Mouse (Mus musculus) small intestine, adult 2 months (tissue): ENCODE results near the gene Ptgdr. TPM values are rescaled to one million over a fixed set of nuclear protein-coding genes. Genes with fewer than 3 reads are reported as not detected.
A peak's percentile ranks its signal among the peaks of the same experiment; 100 is the strongest.
"Not testable (repeated sequence)": the region's sequence is repeated elsewhere in the genome, so short reads cannot be mapped to it uniquely, and the experiment has no call there.

Source experiments
- H3K27ac ChIP-seq: fragments of 200-500 bp; 2 replicates; pipeline ENCODE4 v1.5.1; 2012; ENCODE audit warnings: low read depth, low read length, control low read depth, inconsistent platforms; ENCODE audit not compliant: insufficient read depth
- H3K27me3 ChIP-seq: fragments of 200-500 bp; 2 replicates; pipeline ENCODE4 v1.6.1; 2012; ENCODE audit warnings: mild to moderate bottlenecking, moderate library complexity, low read length, inconsistent platforms; ENCODE audit not compliant: control insufficient read depth, insufficient read depth
- H3K36me3 ChIP-seq: fragments of 200-500 bp; 2 replicates; pipeline ENCODE4 v1.6.1; 2012; ENCODE audit warnings: mild to moderate bottlenecking, low read length, control low read depth, inconsistent platforms; ENCODE audit not compliant: control insufficient read depth, insufficient read depth
- H3K4me1 ChIP-seq: fragments of 200-500 bp; 2 replicates; pipeline ENCODE4 v1.6.1; 2012; ENCODE audit warnings: low read length, inconsistent platforms, mixed read lengths; ENCODE audit not compliant: control insufficient read depth, insufficient read depth, insufficient read length
- H3K4me3 ChIP-seq: fragments of 200-500 bp; 2 replicates; pipeline ENCODE4 v1.5.1; 2012; ENCODE audit warnings: low read depth, mild to moderate bottlenecking, control low read depth, inconsistent platforms, low read length, moderate library complexity
- CTCF ChIP-seq: fragments of 200-500 bp; IDR thresholded peaks from 2 replicates; pipeline ENCODE4 v1.5.1; 2012; ENCODE audit warnings: low read depth, mild to moderate bottlenecking, control low read depth, inconsistent platforms, low read length, moderate library complexity, mixed read lengths; ENCODE audit not compliant: insufficient replicate concordance, insufficient read length; ENCODE audit errors: extremely low read depth
- POLR2A ChIP-seq: fragments of 200-500 bp; IDR thresholded peaks from 2 replicates; pipeline ENCODE4 v1.6.1; 2012; ENCODE audit warnings: low read depth, mild to moderate bottlenecking, control low read depth, inconsistent platforms, low read length, moderate library complexity
- WGBS: fragments of 180-500 bp; shearing (Covaris S2); methylation state at CpG from one replicate; pipeline ENCODE4 v1.1.7; 2018; 5-methylcytosine and 5-hydroxymethylcytosine counted together
- polyA plus RNA-seq: library from polyadenylated mRNA; depleted of rRNA; stranded (reverse); fragments of >200 nt; gene quantifications from 2 replicates; pipeline ENCODE4 v1.2.3, GENCODE M21; 2012; rRNA removed

The Ptgdr gene
- polyA plus RNA-seq, result 0.11 and 1.0 TPM in 2 replicates

GRCm38 (mm10) chr14:44858868-44859613 lies at the start of gene Ptgdr:
Ptgdr (minus strand) TSS chr14:44859375.
- H3K4me1 ChIP-seq, result peaks cover 9% of the 10 kb centered on the region

GRCm38 (mm10) chr14:44907774-44908173 lies 48.6 kb upstream of the Ptgdr start:
- H3K4me3 ChIP-seq, result no peak overlapping the region
- TF ChIP-seq CTCF (no peak), POLR2A (no peak)

More at GRCm38 (mm10) chr14:44858868-44859613, at the start of gene Ptgdr:
- H3K27me3 ChIP-seq, result peaks cover 10% of the 10 kb centered on the region
- 2% methylated on average over 32 of the region's 32 CpGs for WGBS
- no peak within 1 kb of the TSS for H3K27ac ChIP-seq
- no peak for TF ChIP-seq POLR2A
- TF ChIP-seq CTCF, result no peak
- H3K36me3 ChIP-seq, result no peaks in the 10 kb centered on the region
- H3K4me3 ChIP-seq, result peak within 1 kb of the TSS; percentile 51

GRCm38 (mm10) chr14:44904199-44904598 lies 45.0 kb upstream of the Ptgdr start:
- TF ChIP-seq CTCF (no peak), POLR2A (no peak)

More at GRCm38 (mm10) chr14:44907774-44908173, 48.6 kb upstream of the Ptgdr start:
- Histone ChIP-seq H3K27ac (no peak overlapping the region), H3K36me3 (no peaks in the 10 kb centered on the region), H3K4me1 (peaks cover 6% of the 10 kb centered on the region; the same call in 1 of the 2 replicates), H3K27me3 (no peaks in the 10 kb centered on the region)
- WGBS, result 29% methylated on average over 5 of the region's 5 CpGs

GRCm38 (mm10) chr14:44901735-44902134 lies 42.6 kb upstream of the Ptgdr start:
- H3K27me3 ChIP-seq, H3K36me3 ChIP-seq, H3K4me1 ChIP-seq, H3K4me3 ChIP-seq, H3K27ac ChIP-seq: not testable (repeated sequence)

More at GRCm38 (mm10) chr14:44904199-44904598, 45.0 kb upstream of the Ptgdr start:
- Histone ChIP-seq H3K27ac (no peak overlapping the region), H3K36me3 (no peaks in the 10 kb centered on the region), H3K27me3 (no peaks in the 10 kb centered on the region), H3K4me1 (peaks cover 5% of the 10 kb centered on the region; the same call in 1 of the 2 replicates), H3K4me3 (no peak overlapping the region)
- 93% methylated on average over 4 of the region's 4 CpGs for WGBS

- WGBS, result 59% methylated on average over 7 of the region's 7 CpGs
- Histone ChIP-seq H3K36me3 (no peaks in the 10 kb centered on the region), H3K27ac (no peak overlapping the region), H3K27me3 (no peaks in the 10 kb centered on the region), H3K4me1 (peaks cover 5% of the 10 kb centered on the region), H3K4me3 (no peak overlapping the region)
- TF ChIP-seq POLR2A, result no peak
- no peak for TF ChIP-seq CTCF
Observed at GRCm38 (mm10) chr14:44891387-44892132, 32.4 kb upstream of the Ptgdr start.

DNA sequence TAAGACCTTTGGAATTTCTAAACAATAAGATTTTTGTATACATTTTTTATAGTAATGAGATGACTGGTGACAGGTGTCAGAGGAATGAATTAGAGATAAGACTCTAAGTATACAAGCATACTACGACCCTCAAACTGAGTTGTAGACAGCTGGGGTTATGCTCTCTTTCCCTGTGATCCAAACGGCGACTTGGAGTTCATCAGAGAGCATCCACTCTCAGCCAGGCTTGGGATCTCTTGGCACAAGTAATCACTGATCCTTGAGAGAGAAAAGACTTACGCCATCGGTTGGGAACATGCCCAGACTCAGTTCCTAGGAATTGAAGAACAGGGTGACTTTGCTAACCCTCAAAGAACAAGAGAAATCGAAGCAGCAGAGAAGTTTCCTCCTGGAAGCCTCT lies 10.5 kb upstream of the Ptgdr start:
- H3K4me3 ChIP-seq, result no peak overlapping the region
- no peak overlapping the region for H3K27ac ChIP-seq
- whole genome bisulfite sequencing, result 63% methylated on average over 6 of the region's 6 CpGs
- no peaks in the 10 kb centered on the region for H3K27me3 ChIP-seq
- H3K36me3 ChIP-seq, result no peaks in the 10 kb centered on the region
- H3K4me1 ChIP-seq, result no peaks in the 10 kb centered on the region; the same call in 1 of the 2 replicates
- TF ChIP-seq POLR2A, result no peak
- TF ChIP-seq CTCF, result no peak

GRCm38 (mm10) chr14:44865661-44866060 lies 6.5 kb upstream of the Ptgdr start:
- WGBS, result 31% methylated on average over 8 of the region's 8 CpGs

More at GRCm38 (mm10) chr14:44865661-44866060, 6.5 kb upstream of the Ptgdr start:
- Histone ChIP-seq H3K4me1 (no peaks in the 10 kb centered on the region; the same call in 1 of the 2 replicates), H3K27ac (no peak overlapping the region), H3K4me3 (no peak overlapping the region), H3K27me3 (no peaks in the 10 kb centered on the region), H3K36me3 (no peaks in the 10 kb centered on the region)
- no peak for TF ChIP-seq CTCF
- TF ChIP-seq POLR2A, result no peak
